Comparison of ENCODE assay signal across 19 mouse cellular contexts in genomic region chr19:16804578-16804977, GRCm38 (mm10). TPM values are rescaled to one million over a fixed set of nuclear protein-coding genes. Genes with fewer than 3 reads are reported as not detected.
DNase-seq lines count a peak whose midpoint lies in the region; ATAC-seq and TF ChIP-seq lines count a peak whose summit lies in the region.
"Had no signal": no experiment of that assay in that cellular context is flagged by ENCODE, and none has a peak within 500 bp of the region (broad histone marks: within the 10 kb centered on the region; RNA-seq: fewer than 3 reads in every experiment).

No protein-coding gene starts in this region.

- WGBS in intestine, postnatal 0 days = 0% methylated on average over 2 of the region's 11 CpGs
- WGBS in liver, embryonic 16.5 days (ENCODE audit: insufficient replicate concordance) = 13% methylated on average over 4 of the region's 11 CpGs

- ATAC-seq in G1E (ENCODE audit: extremely low read depth, insufficient number of reproducible peaks, low FRiP score, poor library complexity, severe bottlenecking) = peak; percentile 76
- peak; percentile 80 for ATAC-seq in intestine, postnatal 0 days
- ATAC-seq in liver, embryonic 16.5 days (ENCODE audit: low read depth) = peak; percentile 76

- no peak overlapping the region for H3K27ac ChIP-seq in intestine, postnatal 0 days (ENCODE audit: low read depth, low read length)
- no peak overlapping the region for H3K27ac ChIP-seq in liver, embryonic 16.5 days (ENCODE audit: low read length)
- H3K27ac ChIP-seq: heart, adult 2 months; limb, embryonic 13.5 days; lung, embryonic 15.5 days; midbrain, embryonic 10.5 days had no signal

- H3K27me3 ChIP-seq in G1E (ENCODE audit: insufficient read depth, low read length) = peaks cover 12% of the 10 kb centered on the region
- H3K27me3 ChIP-seq in intestine, postnatal 0 days (replicated peaks; ENCODE audit: control insufficient read depth, insufficient read depth, low read length) = no peaks in the 10 kb centered on the region
- no peaks in the 10 kb centered on the region for H3K27me3 ChIP-seq in liver, embryonic 16.5 days (ENCODE audit: control insufficient read depth, insufficient read depth, low read depth, low read length)
- H3K27me3 ChIP-seq: limb, embryonic 13.5 days; lung, embryonic 15.5 days had no signal

- H3K4me2 ChIP-seq in intestine, postnatal 0 days (replicated peaks; ENCODE audit: low read depth) = no peak overlapping the region
- H3K4me2 ChIP-seq in liver, embryonic 16.5 days (ENCODE audit: low read depth, low read length) = no peak overlapping the region
- H3K4me2 ChIP-seq: limb, embryonic 13.5 days; lung, embryonic 15.5 days had no signal

- no peak overlapping the region for H3K9ac ChIP-seq in intestine, postnatal 0 days (ENCODE audit: low read depth, low read length)
- H3K9ac ChIP-seq in liver, embryonic 16.5 days (ENCODE audit: low read depth, low read length) = no peak overlapping the region
- H3K9ac ChIP-seq: limb, embryonic 13.5 days; lung, embryonic 15.5 days had no signal

- peaks cover 11% of the 10 kb centered on the region for H3K4me1 ChIP-seq in G1E (ENCODE audit: insufficient read depth, low read depth, low read length)
- no peaks in the 10 kb centered on the region for H3K4me1 ChIP-seq in intestine, postnatal 0 days (replicated peaks; ENCODE audit: control insufficient read depth, insufficient read depth, low read length)
- peaks cover 7% of the 10 kb centered on the region for H3K4me1 ChIP-seq in liver, embryonic 16.5 days (ENCODE audit: control insufficient read depth, low read depth, low read length)
- H3K4me1 ChIP-seq: limb, embryonic 13.5 days; lung, embryonic 15.5 days; midbrain, embryonic 10.5 days had no signal

- no peak overlapping the region; the same call in 1 of the 2 replicates for H3K4me3 ChIP-seq in G1E (ENCODE audit: low read depth, low read length)
- no peak overlapping the region for H3K4me3 ChIP-seq in intestine, postnatal 0 days (ENCODE audit: low read depth, low read length)
- H3K4me3 ChIP-seq in liver, embryonic 16.5 days (ENCODE audit: low read depth, low read length) = no peak overlapping the region
- H3K4me3 ChIP-seq: heart, adult 2 months; limb, embryonic 13.5 days; lung, embryonic 15.5 days; midbrain, embryonic 10.5 days had no signal

- no peaks in the 10 kb centered on the region for H3K36me3 ChIP-seq in G1E (replicated peaks)
- no peaks in the 10 kb centered on the region for H3K36me3 ChIP-seq in intestine, postnatal 0 days (ENCODE audit: control insufficient read depth, insufficient read depth)
- no peaks in the 10 kb centered on the region for H3K36me3 ChIP-seq in liver, embryonic 16.5 days (ENCODE audit: control insufficient read depth, insufficient read depth)
- H3K36me3 ChIP-seq: limb, embryonic 13.5 days; lung, embryonic 15.5 days; midbrain, embryonic 10.5 days had no signal

- DNase-seq in 416B (ENCODE audit: low read depth) (peak; percentile 35), G1E (ENCODE audit: low spot score) (peak; percentile 26)
- no peak for DNase-seq in layer of hippocampus, adult 8-10 months (ENCODE audit: low spot score in 2 of 2)
- DNase-seq in ovary, postnatal 36 days (ENCODE audit: low spot score) = no peak
- no peak for DNase-seq in thymus, postnatal 4 days
- DNase-seq: adrenal gland, postnatal 25 days; cerebellum, adult 11 months; cerebellum, postnatal 14 days; gastrocnemius, postnatal 14 days; heart, adult 2 months; kidney, adult 9 months; kidney, postnatal 36 days; lung, postnatal 4 days; right cerebral cortex, postnatal 25 days had no signal

- no peak for TF ChIP-seq CTCF in G1E (IDR thresholded peaks at IDR 0.05; ENCODE audit: low read depth, low read length)
- no peak for TF ChIP-seq CTCF in intestine, postnatal 0 days (IDR thresholded peaks at IDR 0.05; ENCODE audit: low read depth)

- H3K9me3 ChIP-seq in G1E (replicated peaks) = no peaks in the 10 kb centered on the region
- H3K9me3 ChIP-seq in intestine, postnatal 0 days (ENCODE audit: control insufficient read depth) = no peaks in the 10 kb centered on the region
- no peaks in the 10 kb centered on the region for H3K9me3 ChIP-seq in liver, embryonic 16.5 days (replicated peaks; ENCODE audit: control insufficient read depth, low read length)
- H3K9me3 ChIP-seq: limb, embryonic 13.5 days; lung, embryonic 15.5 days; midbrain, embryonic 10.5 days had no signal

RNA-seq across cellular contexts. Expression of gene Vps13a, which starts 23.8 kb away (rescaled TPM):
- total RNA-seq in G1E (2014; fragmentation: Nextera tagmentation) (116 and 125 TPM in 2 replicates), G1E (2017) (70.7 and 89.9 TPM in 2 replicates)
- polyA plus RNA-seq in G1E (2012) = 3.7 and 4.7 TPM in 2 replicates
- polyA plus RNA-seq in intestine, postnatal 0 days (2015; fragmentation: Nextera tagmentation; extraction: Ambion mirVana) = 6.3 and 6.9 TPM in 2 replicates
- polyA plus RNA-seq in liver, embryonic 16.5 days (2015; fragmentation: Nextera tagmentation; extraction: Ambion mirVana) = 5.6 and 5.8 TPM in 2 replicates
- total RNA-seq in layer of hippocampus, adult 8-10 months (2022) = 10 to 100 TPM; 58.7 to 86.7 (median 72.7) TPM

Comparison
In these comparisons a context has a peak if more than half of its experiments do, and no peak if none do; other contexts are left out.
1. DNase-seq: peak in 416B (single experiment) and G1E (single experiment); none in layer of hippocampus, adult 8-10 months (0 of 2), ovary, postnatal 36 days (single experiment) and thymus, postnatal 4 days (single experiment).
2. Peak in every context shown above with its lines, with median percentiles within 50 percentile points of each other: ATAC-seq.